17 mouse cellular contexts compared by ENCODE assay signal in the genomic region with DNA sequence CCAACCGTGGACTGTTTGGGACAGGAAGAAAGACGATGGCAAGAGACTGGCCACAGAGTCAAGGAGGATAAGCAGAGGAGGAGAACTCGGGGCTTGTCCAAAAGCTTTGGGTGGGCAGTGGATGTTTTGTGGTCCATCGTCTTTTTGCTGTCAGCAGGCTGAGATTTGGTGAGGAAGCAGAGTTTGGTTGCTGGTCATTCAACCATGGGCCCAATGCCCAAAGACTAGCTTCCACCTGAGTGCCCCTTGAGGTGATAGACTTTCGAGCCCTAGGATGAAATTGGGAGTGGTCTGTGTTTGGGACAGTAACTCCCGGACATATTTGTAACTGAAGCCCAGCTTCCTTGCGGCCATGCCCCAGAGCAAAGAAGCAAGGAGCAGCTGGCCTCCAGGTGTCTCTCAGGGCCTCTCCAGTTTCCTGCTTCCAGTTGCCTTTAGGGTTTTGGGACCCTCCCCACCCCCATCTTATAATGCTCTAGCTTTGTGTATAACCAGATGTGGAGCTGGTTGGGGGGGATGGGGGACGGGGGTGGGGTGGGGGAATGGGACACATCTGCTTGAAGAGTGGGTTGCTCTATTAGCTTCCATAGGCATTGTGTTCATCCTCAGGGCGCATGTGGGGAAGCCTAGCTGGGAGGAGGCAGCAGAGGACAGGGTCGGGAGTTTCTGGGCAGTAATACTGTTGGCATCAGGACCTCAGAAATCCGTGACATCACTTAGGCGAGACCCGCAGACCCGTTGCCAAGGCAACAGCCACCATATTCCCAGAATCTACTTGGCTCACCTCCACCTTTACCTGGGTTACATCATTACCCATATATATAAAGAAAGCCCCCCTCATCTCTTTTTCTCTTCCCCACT. TPM values are rescaled to one million over a fixed set of nuclear protein-coding genes. Genes with fewer than 3 reads are reported as not detected.
DNase-seq lines count a peak whose midpoint lies in the region; TF ChIP-seq lines count a peak whose summit lies in the region.
"Had no signal": no experiment of that assay in that cellular context is flagged by ENCODE, and none has a peak within 500 bp of the region (broad histone marks: within the 10 kb centered on the region; RNA-seq: fewer than 3 reads in every experiment).

No protein-coding gene starts in this region.

- no peak for TF ChIP-seq POLR2A in cerebellum, adult 2 months (IDR thresholded peaks at IDR 0.05; ENCODE audit: borderline replicate concordance, insufficient read depth, low read length)
- TF ChIP-seq POLR2A in heart, adult 2 months (IDR thresholded peaks at IDR 0.05; ENCODE audit: insufficient read depth, low read depth, low read length), result no peak
- no peak for TF ChIP-seq POLR2A in MEL (IDR thresholded peaks at IDR 0.05; ENCODE audit: control insufficient read depth in 1 of 2, insufficient read depth in 1 of 2, low read depth in 1 of 2, low read length in 2 of 2, poor library complexity in 1 of 2)

- no peak for TF ChIP-seq CTCF in cerebellum, adult 2 months (IDR thresholded peaks at IDR 0.05; ENCODE audit: borderline replicate concordance, insufficient read depth, low read depth, low read length)
- TF ChIP-seq CTCF in heart, adult 2 months (IDR thresholded peaks at IDR 0.05), result no peak
- no peak for TF ChIP-seq CTCF in MEL (IDR thresholded peaks at IDR 0.05 in 2 of 3, conservative IDR thresholded peaks at IDR 0.05 in 1 of 3; ENCODE audit: control insufficient read depth in 1 of 3, insufficient read depth in 1 of 3, low read depth in 2 of 3, low read length in 3 of 3, poor library complexity in 1 of 3, severe bottlenecking in 1 of 3)

- H3K9ac ChIP-seq in heart, adult 2 months (ENCODE audit: low read depth, low read length), result no peak overlapping the region
- peak overlapping the region; percentile 30 for H3K9ac ChIP-seq in MEL (ENCODE audit: control insufficient read depth, low read depth, low read length, poor library complexity, severe bottlenecking)
- H3K9ac ChIP-seq: hindbrain, embryonic 15.5 days; lung, embryonic 14.5 days; neural tube, embryonic 12.5 days had no signal

- no peak for TF ChIP-seq EP300 in heart, adult 2 months (IDR thresholded peaks at IDR 0.05; ENCODE audit: insufficient read depth, low read depth, low read length)
- no peak for TF ChIP-seq EP300 in MEL (IDR thresholded peaks at IDR 0.05; ENCODE audit: low read depth in 1 of 2, low read length in 2 of 2)

- peak in 1 of 2 experiments; percentile 44 for DNase-seq in cerebellum, adult 2 months
- DNase-seq in cerebellum, postnatal 4 days (ENCODE audit: low spot score in 2 of 2), result no peak
- no peak for DNase-seq in heart, adult 2 months
- DNase-seq in heart, adult 11 months, result no peak
- DNase-seq in MEL (ENCODE audit: low read depth, low spot score), result peak; percentile 16
- DNase-seq in forelimb bud, embryonic 11.5 days (ENCODE audit: low read depth, low spot score), result peak; percentile 67
- no peak for DNase-seq in spleen, adult 12 weeks (ENCODE audit: low spot score)
- DNase-seq in kidney, adult 8-10 months, result no peak
- DNase-seq: gastrocnemius, postnatal 36 days; kidney, adult 2 months; kidney, postnatal 4 days; lung, embryonic 14.5 days had no signal

- H3K4me3 ChIP-seq in cerebellum, adult 2 months (replicated peaks; ENCODE audit: insufficient read depth, low read depth, low read length), result peak overlapping the region; percentile 21
- H3K4me3 ChIP-seq in heart, adult 2 months, result no peak overlapping the region
- no peak overlapping the region for H3K4me3 ChIP-seq in MEL (ENCODE audit: control insufficient read depth in 1 of 2, insufficient read depth in 1 of 2, low read depth in 2 of 2, low read length in 2 of 2)
- H3K4me3 ChIP-seq: hindbrain, embryonic 15.5 days; neural tube, embryonic 12.5 days had no signal

- H3K79me2 ChIP-seq in heart, adult 2 months (replicated peaks; ENCODE audit: control insufficient read depth, insufficient read depth, low read length), result no peaks in the 10 kb centered on the region; the same call in 1 of the 2 replicates
- peaks cover 93% of the 10 kb centered on the region for H3K79me2 ChIP-seq in MEL (ENCODE audit: control insufficient read depth, insufficient read depth, low read length, poor library complexity)

- intact Hi-C loops in heart, adult 2 months (cut with DNase I), result loop anchor here (5.0 kb wide), 1 partner anchor 44 kb away; a partner anchor contains a TSS

- no peaks in the 10 kb centered on the region for H3K36me3 ChIP-seq in heart, adult 2 months (ENCODE audit: control insufficient read depth, insufficient read depth, low read length)
- H3K36me3 ChIP-seq in MEL (ENCODE audit: control insufficient read depth in 1 of 2, insufficient read depth in 2 of 2, low read length in 2 of 2), result peaks cover 8 to 57% of the 10 kb centered on the region in 2 experiments
- H3K36me3 ChIP-seq: hindbrain, embryonic 15.5 days; neural tube, embryonic 12.5 days had no signal

- H3K27ac ChIP-seq in cerebellum, adult 2 months (ENCODE audit: insufficient read depth, low read length), result peak overlapping the region; percentile 89
- H3K27ac ChIP-seq in heart, adult 2 months, result peak overlapping the region; percentile 56
- H3K27ac ChIP-seq in MEL (ENCODE audit: control insufficient read depth, low read depth, low read length), result peak overlapping the region; percentile 73
- H3K27ac ChIP-seq: hindbrain, embryonic 15.5 days; neural tube, embryonic 12.5 days had no signal

- peaks cover 57% of the 10 kb centered on the region for H3K4me1 ChIP-seq in cerebellum, adult 2 months (ENCODE audit: control insufficient read depth, insufficient read depth, low read length)
- peaks cover 39% of the 10 kb centered on the region for H3K4me1 ChIP-seq in heart, adult 2 months (ENCODE audit: control insufficient read depth, insufficient read depth, low read length)
- H3K4me1 ChIP-seq in MEL (ENCODE audit: control insufficient read depth in 1 of 2, insufficient read depth in 2 of 2, low read length in 2 of 2), result peaks cover 31 to 63% of the 10 kb centered on the region in 2 experiments

- H3K9me3 ChIP-seq in MEL (replicated peaks; ENCODE audit: insufficient read depth, low read length), result no peaks in the 10 kb centered on the region
- H3K9me3 ChIP-seq: hindbrain, embryonic 15.5 days; neural tube, embryonic 12.5 days had no signal

- 31% methylated on average over 14 of the region's 14 CpGs for whole genome bisulfite sequencing in cerebellum, adult 2 months
- 77% methylated on average over 14 of the region's 14 CpGs for WGBS in heart, adult 2 months

- no peak for TF ChIP-seq RAD21 in MEL (IDR thresholded peaks at IDR 0.05; ENCODE audit: low read depth, low read length)

- no peaks in the 10 kb centered on the region for H3K27me3 ChIP-seq in cerebellum, adult 2 months (ENCODE audit: control insufficient read depth, insufficient read depth, low read length)
- no peaks in the 10 kb centered on the region for H3K27me3 ChIP-seq in heart, adult 2 months (ENCODE audit: control insufficient read depth, insufficient read depth, low read length)
- no peaks in the 10 kb centered on the region for H3K27me3 ChIP-seq in MEL (ENCODE audit: control insufficient read depth in 1 of 2, insufficient read depth in 2 of 2, low read length in 2 of 2)
- H3K27me3 ChIP-seq: hindbrain, embryonic 15.5 days; Patski had no signal

TF ChIP-seq in MEL, 35 proteins besides CTCF, POLR2A, EP300 and RAD21 (continues in another document):
- no peak for TF ChIP-seq TCF12 (IDR thresholded peaks at IDR 0.05; ENCODE audit: low read depth, low read length)
- TF ChIP-seq MYC (IDR thresholded peaks at IDR 0.05; ENCODE audit: low read depth, low read length), result no peak
- TF ChIP-seq MXI1 (IDR thresholded peaks at IDR 0.05; ENCODE audit: low read depth, low read length), result no peak
- TF ChIP-seq SMC3 (IDR thresholded peaks at IDR 0.05; ENCODE audit: low read depth, low read length), result no peak
- no peak for TF ChIP-seq NRF1 (IDR thresholded peaks at IDR 0.05; ENCODE audit: insufficient read depth, low read depth, low read length, poor library complexity, severe bottlenecking)
- TF ChIP-seq USF1 (IDR thresholded peaks at IDR 0.05; ENCODE audit: low read depth, low read length), result no peak
- no peak for TF ChIP-seq ZMIZ1 (IDR thresholded peaks at IDR 0.05; ENCODE audit: low read depth, low read length)
- no peak for TF ChIP-seq GABPA (IDR thresholded peaks at IDR 0.05; ENCODE audit: low read depth, low read length)
- no peak for TF ChIP-seq CHD1 (IDR thresholded peaks at IDR 0.05; ENCODE audit: low read depth, low read length)
- TF ChIP-seq MAFK (IDR thresholded peaks at IDR 0.05; ENCODE audit: borderline replicate concordance, low read depth, low read length), result no peak
- no peak for TF ChIP-seq TAL1 (IDR thresholded peaks at IDR 0.05; ENCODE audit: low read length)

RNA-seq across cellular contexts. Expression of a gene that starts 4.7 kb away (rescaled TPM):
- 318 and 354 TPM in 2 replicates for polyA plus RNA-seq in cerebellum, adult 2 months (2012; rRNA removed)
- 10 to 100 TPM; 25.7 to 28.2 TPM for total RNA-seq in heart, adult 2 months (2021)
- polyA plus RNA-seq in heart, adult 2 months (2012; rRNA removed), result 24.8 and 39.2 TPM in 2 replicates
- total RNA-seq in MEL (2012; rRNA removed), result 199 and 278 TPM in 2 replicates
- polyA plus RNA-seq in MEL (2012; ENCODE audit: insufficient read depth in 1 of 2, insufficient read length in 2 of 2, low read depth in 1 of 2, low replicate concordance in 2 of 2, missing spikeins in 1 of 2), result 100 to 1,000 TPM; 196 to 294 TPM

RNA-seq across cellular contexts. Expression of a gene that starts 43.4 kb away (rescaled TPM):
- polyA plus RNA-seq in cerebellum, adult 2 months (2012; rRNA removed), result 91.1 and 93.2 TPM in 2 replicates
- 1 to 10 TPM; 7.9 to 8.2 TPM for total RNA-seq in heart, adult 2 months (2021)
- polyA plus RNA-seq in heart, adult 2 months (2012; rRNA removed), result 4.9 and 9.0 TPM in 2 replicates
- 13.6 and 14.2 TPM in 2 replicates for total RNA-seq in MEL (2012; rRNA removed)
- polyA plus RNA-seq in MEL (2012; ENCODE audit: insufficient read depth in 1 of 2, insufficient read length in 2 of 2, low read depth in 1 of 2, low replicate concordance in 2 of 2, missing spikeins in 1 of 2), result 10 to 100 TPM; 17.1 to 88.3 TPM

RNA-seq across cellular contexts. Expression of a gene that starts 43.7 kb away (rescaled TPM):
- 23.1 and 27.1 TPM in 2 replicates for polyA plus RNA-seq in cerebellum, adult 2 months (2012; rRNA removed)
- under 1 TPM; 0.05 to 0.34 TPM for total RNA-seq in heart, adult 2 months (2021)
- polyA plus RNA-seq in heart, adult 2 months (2012; rRNA removed), result 0.03 and 0.10 TPM in 2 replicates
- total RNA-seq in MEL (2012; rRNA removed), result not detected in 2 replicates
- polyA plus RNA-seq in MEL (2012; ENCODE audit: insufficient read depth in 1 of 2, insufficient read length in 2 of 2, low read depth in 1 of 2, low replicate concordance in 2 of 2, missing spikeins in 1 of 2), result not detected
- polyA plus RNA-seq: Patski had no signal

RNA-seq across cellular contexts. Expression of a gene that starts 43.8 kb away (rescaled TPM):
- 0.65 and 1.6 TPM in 2 replicates for polyA plus RNA-seq in cerebellum, adult 2 months (2012; rRNA removed)
- total RNA-seq in heart, adult 2 months (2021), result not detected
- not detected in 2 replicates for polyA plus RNA-seq in heart, adult 2 months (2012; rRNA removed)
- not detected in 2 replicates for total RNA-seq in MEL (2012; rRNA removed)
- not detected for polyA plus RNA-seq in MEL (2012; ENCODE audit: insufficient read depth in 1 of 2, insufficient read length in 2 of 2, low read depth in 1 of 2, low replicate concordance in 2 of 2, missing spikeins in 1 of 2)
- total RNA-seq: gastrocnemius, postnatal 36 days; midbrain, postnatal 0 days had no signal
- polyA plus RNA-seq: heart, embryonic 16.5 days; kidney, adult 2 months; lung, embryonic 14.5 days; neural tube, embryonic 12.5 days; Patski had no signal

RNA-seq across cellular contexts. Expression of a gene that starts 53.5 kb away (rescaled TPM):
- not detected in 2 replicates for polyA plus RNA-seq in cerebellum, adult 2 months (2012; rRNA removed)
- total RNA-seq in heart, adult 2 months (2021), result not detected
- not detected in 2 replicates for polyA plus RNA-seq in heart, adult 2 months (2012; rRNA removed)
- not detected in 2 replicates for total RNA-seq in MEL (2012; rRNA removed)
- polyA plus RNA-seq in MEL (2012; ENCODE audit: insufficient read depth in 1 of 2, insufficient read length in 2 of 2, low read depth in 1 of 2, low replicate concordance in 2 of 2, missing spikeins in 1 of 2), result not detected
- total RNA-seq: gastrocnemius, postnatal 36 days; midbrain, postnatal 0 days had no signal
- polyA plus RNA-seq: heart, embryonic 16.5 days; hindbrain, embryonic 15.5 days; kidney, adult 2 months; lung, embryonic 14.5 days; midbrain, postnatal 0 days; neural tube, embryonic 12.5 days; Patski had no signal

Comparison
In these comparisons a context has a peak if more than half of its experiments do, and no peak if none do; other contexts are left out.
1. DNase-seq: peak in MEL (single experiment) and forelimb bud, embryonic 11.5 days (single experiment); none in cerebellum, postnatal 4 days (0 of 2), heart, adult 2 months (0 of 2), heart, adult 11 months (single experiment), spleen, adult 12 weeks (single experiment) and kidney, adult 8-10 months (0 of 2).
2. RNA of a gene that starts 43.7 kb away (polyA plus RNA-seq): 23.1 to 27.1 TPM in cerebellum, adult 2 months; 0.03 to 0.10 TPM in heart, adult 2 months and not detected in MEL; every median in the first group is over 10 times any median in the second.
3. Peak in every context shown above with its lines, with median percentiles within 50 percentile points of each other: H3K27ac ChIP-seq.